Mouse (Mus musculus) CH12.LX (cell line): ENCODE measurements at regions not wholly inside any gene's neighbourhood (a gene's known extent, or its start where the extent isn't known, plus 50 kb on each side); places are given as distances from the start of the nearest gene placed in this dataset.

ENCODE experiments used
- DNase-seq: peaks from one replicate; pipeline ENCODE4 v3.0.0-alpha.2; 2013; ENCODE audit errors: extremely low read depth
- H3K27ac ChIP-seq: 2 replicates; pipeline ENCODE4 v1.5.1; 2012; ENCODE audit warnings: low read depth, mild to moderate bottlenecking, control low read depth, moderate library complexity; ENCODE audit not compliant: insufficient read depth
- H3K27me3 ChIP-seq: replicated peaks from 2 replicates; pipeline ENCODE3; 2012; ENCODE audit warnings: inconsistent platforms
- H3K36me3 ChIP-seq, 2 experiments: replicated peaks in 1 of 2; 2 replicates each; pipeline versions ENCODE3 to v1.6.1; 2012; ENCODE audit warnings: inconsistent platforms in 1 of 2, low read length in 1 of 2, mild to moderate bottlenecking in 1 of 2, mixed read lengths in 1 of 2, moderate library complexity in 1 of 2; ENCODE audit not compliant: control insufficient read depth in 1 of 2, insufficient read depth in 1 of 2
- H3K4me1 ChIP-seq, 2 experiments: 2 replicates each; pipeline ENCODE4 v1.6.1; 2012; ENCODE audit warnings: inconsistent platforms in 1 of 2, moderate library complexity in 1 of 2; ENCODE audit not compliant: insufficient read depth in 2 of 2, control insufficient read depth in 1 of 2
- H3K4me2 ChIP-seq: 2 replicates; pipeline ENCODE4 v1.6.1; 2012; ENCODE audit warnings: low read depth, mild to moderate bottlenecking, control low read depth; ENCODE audit not compliant: poor library complexity, insufficient read depth, severe bottlenecking
- H3K4me3 ChIP-seq, 3 experiments: fragments of 150-350 bp in 1 of 3; sonication (generic) in 1 of 3; replicated peaks in 1 of 3; 2 replicates each; pipeline versions ENCODE3 to v1.5.1; 2011 to 2012; ENCODE audit warnings: low read depth in 2 of 3, low read length in 2 of 3, mild to moderate bottlenecking in 2 of 3, moderate library complexity in 2 of 3, control low read depth in 1 of 3, improper control_type of control experiment in 1 of 3, inconsistent platforms in 1 of 3, mixed read lengths in 1 of 3; ENCODE audit not compliant: poor library complexity in 1 of 3
- H3K79me2 ChIP-seq: replicated peaks from 2 replicates; pipeline ENCODE4 v1.6.1; 2012; ENCODE audit warnings: mild to moderate bottlenecking, moderate library complexity; ENCODE audit not compliant: control insufficient read depth, poor library complexity, insufficient read depth, severe bottlenecking; ENCODE audit errors: extremely low read depth
- H3K9ac ChIP-seq: 2 replicates; pipeline ENCODE4 v1.6.1; 2012; ENCODE audit warnings: low read depth, mild to moderate bottlenecking, control low read depth, moderate library complexity; ENCODE audit not compliant: insufficient read depth
- H3K9me3 ChIP-seq: replicated peaks from 2 replicates; pipeline ENCODE3; 2012; ENCODE audit warnings: low read length, inconsistent platforms, mixed read lengths
- CHD2 ChIP-seq: IDR thresholded peaks from 2 replicates; pipeline ENCODE4 v1.6.1; 2011; ENCODE audit warnings: low read length, improper control_type of control experiment
- E2F4 ChIP-seq: IDR thresholded peaks from 2 replicates; pipeline ENCODE4 v1.6.1; 2011; ENCODE audit warnings: low read depth, low read length, improper control_type of control experiment; ENCODE audit not compliant: insufficient replicate concordance
- ELF1 ChIP-seq: IDR thresholded peaks from 2 replicates; pipeline ENCODE4 v1.6.1; 2014; ENCODE audit warnings: low read depth, mild to moderate bottlenecking, inconsistent platforms, low read length, improper control_type of control experiment
- ETS1 ChIP-seq: conservative IDR thresholded peaks from 2 replicates; pipeline ENCODE4 v1.6.1; 2012; ENCODE audit warnings: low read depth, mild to moderate bottlenecking, inconsistent platforms, low read length, improper control_type of control experiment, moderate library complexity
- GABPA ChIP-seq: IDR thresholded peaks from 2 replicates; pipeline ENCODE4 v1.6.1; 2012; ENCODE audit warnings: low read depth, low read length, improper control_type of control experiment, inconsistent platforms; ENCODE audit not compliant: insufficient replicate concordance
- IRF4 ChIP-seq: IDR thresholded peaks from 2 replicates; pipeline ENCODE4 v1.6.1; 2014; ENCODE audit warnings: low read depth, mild to moderate bottlenecking, inconsistent platforms, low read length, improper control_type of control experiment
- JUND ChIP-seq: conservative IDR thresholded peaks from 2 replicates; pipeline ENCODE4 v1.6.1; 2011; ENCODE audit warnings: low read depth, low read length, improper control_type of control experiment
- MAX ChIP-seq: IDR thresholded peaks from 2 replicates; pipeline ENCODE4 v1.6.1; 2011; ENCODE audit warnings: low read length, improper control_type of control experiment
- MAZ ChIP-seq: IDR thresholded peaks from 2 replicates; pipeline ENCODE4 v1.6.1; 2012; ENCODE audit warnings: low read depth, mild to moderate bottlenecking, inconsistent platforms, low read length, improper control_type of control experiment, moderate library complexity
- MEF2A ChIP-seq: IDR thresholded peaks from 2 replicates; pipeline ENCODE4 v1.6.1; 2014; ENCODE audit warnings: low read depth, mild to moderate bottlenecking, inconsistent platforms, low read length, improper control_type of control experiment, borderline replicate concordance
- MXI1 ChIP-seq: IDR thresholded peaks from 2 replicates; pipeline ENCODE4 v1.6.1; 2011; ENCODE audit warnings: mild to moderate bottlenecking, low read depth, low read length, improper control_type of control experiment
- MYC ChIP-seq: IDR thresholded peaks from 2 replicates; pipeline ENCODE4 v1.6.1; 2011; ENCODE audit warnings: low read depth, mild to moderate bottlenecking, improper control_type of control experiment, low read length
- PAX5 ChIP-seq: IDR thresholded peaks from 2 replicates; pipeline ENCODE4 v1.6.1; 2012; ENCODE audit warnings: low read length, inconsistent platforms, mixed read lengths
- POLR2AphosphoS2 ChIP-seq: IDR thresholded peaks from 2 replicates; pipeline ENCODE4 v1.6.1; 2011; ENCODE audit warnings: low read depth, low read length, improper control_type of control experiment
- RAD21 ChIP-seq: IDR thresholded peaks from 2 replicates; pipeline ENCODE4 v1.6.1; 2011; ENCODE audit warnings: low read depth, mild to moderate bottlenecking, low read length, improper control_type of control experiment, moderate library complexity
- UBTF ChIP-seq: IDR thresholded peaks from 2 replicates; pipeline ENCODE4 v1.6.1; 2012; ENCODE audit warnings: low read depth, mild to moderate bottlenecking, inconsistent platforms, low read length, improper control_type of control experiment, moderate library complexity
- USF2 ChIP-seq: conservative IDR thresholded peaks from 2 replicates; pipeline ENCODE4 v1.6.1; 2011; ENCODE audit warnings: low read depth, low read length, improper control_type of control experiment
- ZKSCAN1 ChIP-seq: IDR thresholded peaks from 2 replicates; pipeline ENCODE4 v1.6.1; 2012; ENCODE audit warnings: low read depth, inconsistent platforms, low read length, improper control_type of control experiment, borderline replicate concordance
- ZNF384 ChIP-seq: IDR thresholded peaks from 2 replicates; pipeline ENCODE4 v1.6.1; 2012; ENCODE audit warnings: low read depth, low read length, improper control_type of control experiment, inconsistent platforms
- dilution Hi-C: fragments of 300-500 bp; cut with MboI; formaldehyde crosslinking; loops from 2 replicates; pipeline ENCODE4 v1.14.3; 2020; ENCODE audit warnings: low sequenced_read_pairs; ENCODE audit not compliant: extremely low pct_unique_long_range_greater_than_20kb, extremely low pct_ligation_motif_present
- in situ Hi-C: fragments of 300-500 bp; cut with MboI; formaldehyde crosslinking; loops from 3 replicates; pipeline ENCODE4 v1.14.3; 2019; ENCODE audit warnings: low sequenced_read_pairs, low pct_ligation_motif_present, low pct_unique_long_range_greater_than_20kb, mixed read lengths

DNA sequence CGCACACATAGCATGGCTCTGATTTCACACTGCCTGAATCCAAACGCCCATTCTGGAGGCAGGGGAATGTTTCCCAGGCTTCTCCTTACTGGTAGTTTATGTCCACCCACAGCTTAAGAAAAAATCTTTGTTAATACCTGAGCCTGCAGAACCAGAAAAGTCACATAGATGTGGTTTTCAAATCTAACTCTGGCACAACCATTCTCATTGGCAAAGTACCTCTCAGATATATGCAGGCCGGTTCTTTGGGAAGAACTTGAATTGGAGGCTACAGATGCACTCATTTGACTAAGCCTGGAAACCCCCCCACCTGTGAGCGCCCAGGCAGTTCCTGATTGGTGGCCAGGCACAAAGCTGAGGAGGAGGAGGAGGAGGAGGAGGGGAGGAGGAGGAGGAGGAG, 179.8 kb upstream of the Arid2 start:
- dilution Hi-C loops = no loop called here
- H3K9ac ChIP-seq = no peak overlapping the region
- no peaks in the 10 kb centered on the region for H3K36me3 ChIP-seq
- H3K4me2 ChIP-seq = no peak overlapping the region
- no peak overlapping the region for H3K27ac ChIP-seq
- no peak overlapping the region for H3K4me3 ChIP-seq
- TF ChIP-seq MAZ (no peak), UBTF (no peak), USF2 (no peak)
- TF ChIP-seq, all 38 proteins: peak for 0
- Histone ChIP-seq H3K27me3 (no peaks in the 10 kb centered on the region), H3K4me1 (peaks cover 0 to 5% of the 10 kb centered on the region in 2 experiments; a peak in 1 of 4 replicates), H3K9me3 (peaks cover 4% of the 10 kb centered on the region), H3K79me2 (no peaks in the 10 kb centered on the region)
- in situ Hi-C loops = no loop called here
- no peak for DNase-seq

DNA sequence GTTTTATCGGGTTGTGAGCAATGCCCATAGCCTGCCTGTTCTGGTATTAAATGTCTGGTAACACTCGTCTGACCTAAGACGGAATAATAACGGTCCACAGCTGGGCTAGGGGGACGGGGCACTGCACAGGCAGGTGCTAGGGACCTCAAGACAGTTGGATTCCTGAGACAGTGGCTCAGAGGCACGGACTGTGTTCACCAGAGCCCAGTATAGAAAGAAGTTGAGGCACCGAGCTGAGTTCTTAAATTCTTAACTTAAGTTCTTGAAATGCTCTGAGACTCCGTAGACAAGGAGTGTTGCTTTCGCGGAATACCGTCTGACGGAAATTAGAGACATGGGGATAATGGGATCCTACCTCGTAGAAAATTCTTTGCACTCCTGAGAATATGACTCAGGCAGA, 174.2 kb upstream of the Arid2 start:
- DNase-seq = no peak
- H3K79me2 ChIP-seq = no peaks in the 10 kb centered on the region
- H3K9me3 ChIP-seq = peaks cover 4% of the 10 kb centered on the region
- TF ChIP-seq RAD21 (no peak), GABPA (no peak), ZKSCAN1 (no peak)
- H3K27me3 ChIP-seq = no peaks in the 10 kb centered on the region
- H3K4me1 ChIP-seq = peaks cover 0 to 6% of the 10 kb centered on the region in 2 experiments; a peak in 2 of 4 replicates
- no peak overlapping the region for H3K9ac ChIP-seq
- H3K4me2 ChIP-seq = no peak overlapping the region
- H3K27ac ChIP-seq = no peak overlapping the region
- H3K36me3 ChIP-seq = no peaks in the 10 kb centered on the region
- dilution Hi-C loops (no loop called here), in situ Hi-C loops (no loop called here)
- H3K4me3 ChIP-seq = no peak overlapping the region

DNA sequence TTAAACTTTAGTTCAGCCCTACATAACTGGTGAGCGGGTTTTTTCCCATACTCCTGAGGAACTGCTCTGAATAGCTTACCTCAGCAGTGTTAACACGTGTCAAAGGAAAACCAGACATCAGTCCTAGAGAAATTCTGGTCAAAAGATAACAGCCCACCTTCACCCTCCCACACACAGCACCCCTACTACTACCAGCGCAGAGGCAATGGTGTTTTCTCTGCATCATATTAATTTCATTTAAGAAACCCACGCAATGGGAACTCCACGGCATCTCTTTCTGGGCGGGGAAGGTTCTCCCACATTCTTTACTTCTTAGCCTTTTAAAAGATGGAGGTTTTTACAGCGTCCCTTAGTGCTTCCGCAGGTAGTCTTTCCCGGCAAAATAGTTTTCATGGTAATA, 172.7 kb upstream of the Arid2 start:
- Histone ChIP-seq H3K4me3 (no peak overlapping the region), H3K36me3 (no peaks in the 10 kb centered on the region), H3K9me3 (peaks cover under 1% of the 10 kb centered on the region), H3K9ac (no peak overlapping the region), H3K4me2 (no peak overlapping the region), H3K79me2 (no peaks in the 10 kb centered on the region), H3K27me3 (no peaks in the 10 kb centered on the region), H3K4me1 (peaks cover 0 to 6% of the 10 kb centered on the region in 2 experiments; a peak in 2 of 4 replicates), H3K27ac (no peak overlapping the region)
- no peak for DNase-seq
- in situ Hi-C loops (no loop called here), dilution Hi-C loops (no loop called here)
- no peak for TF ChIP-seq ELF1
- TF ChIP-seq ETS1 = no peak
- TF ChIP-seq MXI1 = no peak
- TF ChIP-seq CHD2 = no peak
- TF ChIP-seq MYC = no peak
- no peak for TF ChIP-seq JUND
- no peak for TF ChIP-seq E2F4
- TF ChIP-seq ZNF384 = no peak
- TF ChIP-seq POLR2AphosphoS2 = no peak
- TF ChIP-seq MAX = no peak
- no peak for TF ChIP-seq PAX5
- no peak for TF ChIP-seq IRF4
- no peak for TF ChIP-seq MEF2A
